Mouse (Mus musculus): ENCODE data around the gene Olfr876. TPM values are rescaled to one million over a fixed set of nuclear protein-coding genes. Genes with fewer than 3 reads are reported as not detected.

The Olfr876 gene
- polyA plus RNA-seq, 1 experiment = not detected

GRCm38 (mm10) chr9:37808976-37809375 lies 6.1 kb downstream of the Olfr876 start:
- DNase-seq (ENCODE audit: low read depth) = peak; percentile 14
- no peak for TF ChIP-seq CTCF (IDR thresholded peaks at IDR 0.05; ENCODE audit: borderline replicate concordance, extremely low read depth, insufficient read depth, insufficient read length)
- TF ChIP-seq POLR2A (IDR thresholded peaks at IDR 0.05; ENCODE audit: borderline replicate concordance, extremely low read depth, insufficient read depth, insufficient read length, poor library complexity, severe bottlenecking) = no peak

DNA sequence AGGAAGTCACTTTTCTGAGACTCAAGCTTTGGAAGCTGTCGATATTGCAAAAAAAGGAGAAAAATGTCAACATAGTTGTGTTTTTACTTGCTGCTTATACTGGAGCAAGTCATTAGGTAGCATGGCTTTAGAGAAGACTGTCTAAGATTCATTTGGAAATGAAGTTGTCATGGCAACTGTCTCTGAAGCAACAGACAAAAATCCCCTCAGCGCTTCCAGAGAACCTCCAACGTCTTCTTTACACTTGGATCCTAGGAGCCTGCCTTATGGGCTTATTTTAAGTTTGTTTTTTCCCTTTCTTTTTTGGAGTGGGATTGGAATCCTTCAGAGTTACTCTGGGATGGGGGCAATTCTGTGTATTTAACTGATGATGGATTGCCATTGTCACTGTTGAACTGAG lies 11.9 kb downstream of the Olfr876 start:
- peak; percentile 60 for DNase-seq (ENCODE audit: low read depth)
- no peak for TF ChIP-seq POLR2A (IDR thresholded peaks at IDR 0.05; ENCODE audit: borderline replicate concordance, extremely low read depth, insufficient read depth, insufficient read length, poor library complexity, severe bottlenecking)
- TF ChIP-seq CTCF (IDR thresholded peaks at IDR 0.05; ENCODE audit: borderline replicate concordance, extremely low read depth, insufficient read depth, insufficient read length) = no peak

DNA sequence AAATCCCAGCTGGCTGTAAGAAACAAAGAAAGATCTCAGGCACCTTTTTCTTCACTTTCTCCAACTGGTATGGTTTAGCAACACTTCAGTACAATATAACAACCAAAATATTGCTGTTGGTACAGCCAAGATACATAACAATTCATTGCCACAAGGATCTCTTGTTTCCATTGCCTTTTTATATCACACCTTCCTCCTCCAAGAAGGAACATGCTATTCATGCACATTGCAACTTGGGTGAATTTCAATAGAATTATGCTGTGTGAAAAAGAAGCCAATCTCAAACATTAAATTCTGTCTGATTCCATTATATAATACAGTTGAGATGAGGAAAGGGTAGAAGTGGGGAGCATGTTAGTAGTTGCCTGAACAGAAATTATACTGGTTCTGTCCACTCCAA lies 27.1 kb downstream of the Olfr876 start:
- no peak for DNase-seq (ENCODE audit: low read depth)
- no peak for TF ChIP-seq CTCF (IDR thresholded peaks at IDR 0.05; ENCODE audit: borderline replicate concordance, extremely low read depth, insufficient read depth, insufficient read length)
- no peak for TF ChIP-seq POLR2A (IDR thresholded peaks at IDR 0.05; ENCODE audit: borderline replicate concordance, extremely low read depth, insufficient read depth, insufficient read length, poor library complexity, severe bottlenecking)

- DNase-seq (ENCODE audit: low read depth) = no peak
- TF ChIP-seq POLR2A (IDR thresholded peaks at IDR 0.05; ENCODE audit: borderline replicate concordance, extremely low read depth, insufficient read depth, insufficient read length, poor library complexity, severe bottlenecking) = no peak
- no peak for TF ChIP-seq CTCF (IDR thresholded peaks at IDR 0.05; ENCODE audit: borderline replicate concordance, extremely low read depth, insufficient read depth, insufficient read length)
Measured at GRCm38 (mm10) chr9:37833341-37833740, 30.5 kb downstream of the Olfr876 start.

GRCm38 (mm10) chr9:37849267-37849666 lies 46.4 kb downstream of the Olfr876 start:
- TF ChIP-seq POLR2A (IDR thresholded peaks at IDR 0.05; ENCODE audit: borderline replicate concordance, extremely low read depth, insufficient read depth, insufficient read length, poor library complexity, severe bottlenecking) (no peak), CTCF (IDR thresholded peaks at IDR 0.05; ENCODE audit: borderline replicate concordance, extremely low read depth, insufficient read depth, insufficient read length) (no peak)
- DNase-seq (ENCODE audit: low read depth) = no peak

- no peak for DNase-seq (ENCODE audit: low read depth)
- no peak for TF ChIP-seq CTCF (IDR thresholded peaks at IDR 0.05; ENCODE audit: borderline replicate concordance, extremely low read depth, insufficient read depth, insufficient read length)
- TF ChIP-seq POLR2A (IDR thresholded peaks at IDR 0.05; ENCODE audit: borderline replicate concordance, extremely low read depth, insufficient read depth, insufficient read length, poor library complexity, severe bottlenecking) = no peak
Measured at GRCm38 (mm10) chr9:37853969-37854368, 51.1 kb downstream of the Olfr876 start, which contains the start of gene Olfr877. Gene Olfr877 (plus strand): TSS chr9:37854269.

Other genes starting within 250 kb of the Olfr876 start
- 5.7 and 7.8 TPM in 2 replicates for gene Siae, start 247.3 kb upstream of the Olfr876 start, polyA plus RNA-seq (2012; rRNA removed)
- gene Spa17, start 189.3 kb upstream of the Olfr876 start, polyA plus RNA-seq (2012; rRNA removed) = 4.4 and 4.8 TPM in 2 replicates
- 49.7 and 52.0 TPM in 2 replicates for gene Tbrg1, start 145.7 kb upstream of the Olfr876 start, polyA plus RNA-seq (2012; rRNA removed)
- gene Panx3, start 133.8 kb upstream of the Olfr876 start, polyA plus RNA-seq (2012; rRNA removed) = 0.13 and 3.2 TPM in 2 replicates
- gene Olfr160, start 86.8 kb upstream of the Olfr876 start, polyA plus RNA-seq (2012; rRNA removed) = not detected in 2 replicates
- 0.10 TPM in 1 of 2 replicates, not detected in the other for gene Olfr874, start 57.9 kb upstream of the Olfr876 start, polyA plus RNA-seq (2012; rRNA removed)
- gene Olfr875, start 31.2 kb upstream of the Olfr876 start, polyA plus RNA-seq (2012; rRNA removed) = 0.03 TPM in 1 of 2 replicates, not detected in the other
- gene Olfr877, start 51.2 kb downstream of the Olfr876 start, polyA plus RNA-seq (2012; rRNA removed) = not detected in 2 replicates
- not detected in 2 replicates for gene Olfr145, start 93.7 kb downstream of the Olfr876 start, polyA plus RNA-seq (2012; rRNA removed)
- gene Olfr878, start 114.8 kb downstream of the Olfr876 start, polyA plus RNA-seq (2012; rRNA removed) = not detected in 2 replicates
- not detected in 2 replicates for gene Olfr881, start 188.8 kb downstream of the Olfr876 start, polyA plus RNA-seq (2012; rRNA removed)
- not detected in 2 replicates for gene Olfr883, start 222.8 kb downstream of the Olfr876 start, polyA plus RNA-seq (2012; rRNA removed)
- gene Olfr884, start 243.5 kb downstream of the Olfr876 start, polyA plus RNA-seq (2012; rRNA removed) = not detected in 2 replicates